Mouse (Mus musculus) megakaryocyte, embryonic 14.5 days (primary cell): ENCODE data around the gene Lxn.

Source experiments
- FLI1 ChIP-seq: IDR thresholded peaks from 2 replicates; pipeline ENCODE4 v1.6.1; 2012; ENCODE audit warnings: low read length, inconsistent platforms, mixed read lengths
- GATA1 ChIP-seq: IDR thresholded peaks from 3 replicates; pipeline ENCODE4 v1.6.1; 2012; ENCODE audit warnings: mixed read lengths, low read length, inconsistent platforms, borderline replicate concordance

GRCm38 (mm10) chr3:67508216-67508892 lies 44.6 kb upstream of the Lxn start:
- no peak for TF ChIP-seq GATA1
- no peak for TF ChIP-seq FLI1
